In the genomic region with DNA sequence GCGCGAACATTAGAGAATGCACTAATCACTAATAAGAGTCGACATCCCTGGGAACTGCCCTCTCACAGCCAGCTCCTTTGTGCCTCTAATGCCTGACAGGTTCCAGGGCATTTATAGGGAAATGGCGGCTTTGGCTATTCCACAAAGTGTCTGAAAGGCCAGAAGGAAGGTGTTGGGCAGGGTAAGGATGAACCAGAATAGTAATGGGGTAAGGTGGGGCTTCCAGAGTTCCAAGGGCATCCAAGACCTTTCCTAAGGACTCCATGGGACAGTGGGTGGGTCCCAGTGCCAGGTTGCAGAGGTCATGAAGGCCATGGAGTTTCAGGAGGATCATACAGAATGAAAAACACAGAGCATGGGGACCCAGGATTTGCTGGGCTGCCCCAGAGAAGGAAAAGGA, we compare ENCODE assay signal across 14 mouse cellular contexts. TPM values are rescaled to one million over a fixed set of nuclear protein-coding genes. Genes with fewer than 3 reads are reported as not detected.
A peak's percentile ranks its signal among the peaks of the same experiment; 100 is the strongest.
DNase-seq lines count a peak whose midpoint lies in the region; ATAC-seq and TF ChIP-seq lines count a peak whose summit lies in the region.
"Had no signal": no experiment of that assay in that cellular context is flagged by ENCODE, and none has a peak within 500 bp of the region (broad histone marks: within the 10 kb centered on the region; RNA-seq: fewer than 3 reads in every experiment).

No protein-coding gene starts in this region.

- TF ChIP-seq EP300 in stomach, postnatal 0 days (optimal IDR thresholded peaks at IDR 0.05) = no peak

- H3K27me3 ChIP-seq in heart, embryonic 14.5 days (ENCODE audit: control insufficient read depth, insufficient read depth, low read length) = peaks cover 22% of the 10 kb centered on the region
- 0 out of 2 replicates have a peak, but pooled peaks cover 7% of the 10 kb centered on the region for H3K27me3 ChIP-seq in stomach, embryonic 14.5 days (ENCODE audit: control insufficient read depth, insufficient read depth, low read length)
- H3K27me3 ChIP-seq in stomach, postnatal 0 days (ENCODE audit: control insufficient read depth, insufficient read depth, low read length) = no peaks in the 10 kb centered on the region
- peaks cover 16% of the 10 kb centered on the region for H3K27me3 ChIP-seq in forebrain, postnatal 0 days (ENCODE audit: insufficient read depth, low read length)
- peaks cover 26% of the 10 kb centered on the region for H3K27me3 ChIP-seq in liver, embryonic 11.5 days (replicated peaks; ENCODE audit: control insufficient read depth, insufficient read depth, low read length)

- H3K4me1 ChIP-seq in heart, embryonic 14.5 days (ENCODE audit: control insufficient read depth in 2 of 2, insufficient read depth in 2 of 2, low read length in 2 of 2) = peaks cover 18 to 27% of the 10 kb centered on the region in 2 experiments
- H3K4me1 ChIP-seq in stomach, embryonic 14.5 days (ENCODE audit: control insufficient read depth, insufficient read depth, low read length) = peaks cover 15% of the 10 kb centered on the region
- H3K4me1 ChIP-seq in stomach, postnatal 0 days (replicated peaks; ENCODE audit: control insufficient read depth, insufficient read depth) = peaks cover 10% of the 10 kb centered on the region
- peaks cover 16% of the 10 kb centered on the region for H3K4me1 ChIP-seq in forebrain, postnatal 0 days (ENCODE audit: insufficient read depth)
- peaks cover 17% of the 10 kb centered on the region for H3K4me1 ChIP-seq in liver, embryonic 11.5 days (replicated peaks; ENCODE audit: control insufficient read depth, insufficient read depth, low read length)

- H3K27ac ChIP-seq in heart, embryonic 14.5 days (replicated peaks in 1 of 2; ENCODE audit: control insufficient read depth in 1 of 2, insufficient read depth in 1 of 2, low read depth in 2 of 2, low read length in 2 of 2) = no peak overlapping the region
- H3K27ac ChIP-seq in stomach, embryonic 14.5 days (ENCODE audit: low read length) = no peak overlapping the region
- no peak overlapping the region for H3K27ac ChIP-seq in stomach, postnatal 0 days (replicated peaks)
- no peak overlapping the region for H3K27ac ChIP-seq in forebrain, postnatal 0 days (ENCODE audit: low read depth, low read length)
- no peak overlapping the region for H3K27ac ChIP-seq in liver, embryonic 11.5 days (ENCODE audit: low read depth, low read length)
- H3K27ac ChIP-seq: left cerebral cortex, adult 2 months; liver, embryonic 15.5 days had no signal

- no peak for TF ChIP-seq CTCF in stomach, postnatal 0 days (IDR thresholded peaks at IDR 0.05; ENCODE audit: low read depth)
- no peak for TF ChIP-seq CTCF in forebrain, postnatal 0 days (IDR thresholded peaks at IDR 0.05; ENCODE audit: low read depth)

- H3K4me3 ChIP-seq in heart, embryonic 14.5 days (ENCODE audit: control insufficient read depth in 1 of 2, insufficient read depth in 1 of 2, low read depth in 1 of 2, low read length in 2 of 2) = no peak overlapping the region
- 0 out of 2 replicates have a peak overlapping the region, but pooled peaks have one; percentile 2 for H3K4me3 ChIP-seq in stomach, embryonic 14.5 days (ENCODE audit: low read depth, low read length)
- H3K4me3 ChIP-seq in stomach, postnatal 0 days (ENCODE audit: low read depth, low read length) = no peak overlapping the region
- 0 out of 2 replicates have a peak overlapping the region, but pooled peaks have one; percentile 2 for H3K4me3 ChIP-seq in forebrain, postnatal 0 days (ENCODE audit: low read depth, low read length)
- no peak overlapping the region for H3K4me3 ChIP-seq in liver, embryonic 11.5 days (ENCODE audit: low read depth, low read length)
- H3K4me3 ChIP-seq: liver, embryonic 15.5 days; myocyte had no signal

- ATAC-seq in heart, embryonic 14.5 days (ENCODE audit: insufficient number of reproducible peaks, insufficient read depth, low FRiP score, low read depth) = no peak
- ATAC-seq in stomach, embryonic 14.5 days (ENCODE audit: insufficient number of reproducible peaks, insufficient read depth, low FRiP score, low read depth) = no peak
- no peak for ATAC-seq in stomach, postnatal 0 days (ENCODE audit: low FRiP score, low TSS enrichment)
- ATAC-seq in forebrain, postnatal 0 days = no peak
- no peak for ATAC-seq in liver, embryonic 11.5 days (replicated peaks; ENCODE audit: low FRiP score)

- no peak overlapping the region for H3K9ac ChIP-seq in heart, embryonic 14.5 days (ENCODE audit: low read length)
- no peak overlapping the region for H3K9ac ChIP-seq in stomach, embryonic 14.5 days (replicated peaks; ENCODE audit: low read depth, low read length)
- no peak overlapping the region for H3K9ac ChIP-seq in stomach, postnatal 0 days (ENCODE audit: low read length)
- no peak overlapping the region for H3K9ac ChIP-seq in forebrain, postnatal 0 days
- no peak overlapping the region for H3K9ac ChIP-seq in liver, embryonic 11.5 days (ENCODE audit: low read depth, low read length)
- H3K9ac ChIP-seq: liver, embryonic 15.5 days had no signal

- H3K36me3 ChIP-seq in heart, embryonic 14.5 days (ENCODE audit: control insufficient read depth, insufficient read depth, low read length) = 0 out of 2 replicates have a peak, but pooled peaks cover 3% of the 10 kb centered on the region
- no peaks in the 10 kb centered on the region for H3K36me3 ChIP-seq in stomach, embryonic 14.5 days (ENCODE audit: control insufficient read depth, insufficient read depth, low read length)
- H3K36me3 ChIP-seq in stomach, postnatal 0 days (ENCODE audit: control insufficient read depth, insufficient read depth, low read length) = no peaks in the 10 kb centered on the region
- H3K36me3 ChIP-seq in forebrain, postnatal 0 days (ENCODE audit: insufficient read depth) = peaks cover 2% of the 10 kb centered on the region; the same call in 1 of the 2 replicates
- no peaks in the 10 kb centered on the region for H3K36me3 ChIP-seq in liver, embryonic 11.5 days (ENCODE audit: control insufficient read depth, insufficient read depth, low read length)

- 68% methylated on average over 4 of the region's 4 CpGs for WGBS in heart, embryonic 14.5 days
- WGBS in stomach, embryonic 14.5 days = 75% methylated on average over 4 of the region's 4 CpGs
- 82% methylated on average over 4 of the region's 4 CpGs for WGBS in stomach, postnatal 0 days
- WGBS in forebrain, postnatal 0 days = 55% methylated on average over 4 of the region's 4 CpGs
- 72% methylated on average over 4 of the region's 4 CpGs for WGBS in liver, embryonic 11.5 days

- no peaks in the 10 kb centered on the region for H3K9me3 ChIP-seq in heart, embryonic 14.5 days (ENCODE audit: control insufficient read depth, low read length)
- H3K9me3 ChIP-seq in stomach, embryonic 14.5 days (ENCODE audit: control insufficient read depth, low read depth, low read length) = no peaks in the 10 kb centered on the region
- H3K9me3 ChIP-seq in stomach, postnatal 0 days (ENCODE audit: control insufficient read depth, low read length) = no peaks in the 10 kb centered on the region
- no peaks in the 10 kb centered on the region for H3K9me3 ChIP-seq in forebrain, postnatal 0 days (ENCODE audit: low read length)
- no peaks in the 10 kb centered on the region for H3K9me3 ChIP-seq in liver, embryonic 11.5 days (ENCODE audit: control insufficient read depth, low read length)
- H3K9me3 ChIP-seq: liver, embryonic 15.5 days had no signal

- H3K4me2 ChIP-seq in heart, embryonic 14.5 days (ENCODE audit: low read length) = peak overlapping the region; percentile 58; the same call in 1 of the 2 replicates
- no peak overlapping the region for H3K4me2 ChIP-seq in stomach, embryonic 14.5 days (replicated peaks; ENCODE audit: low read depth, low read length)
- H3K4me2 ChIP-seq in stomach, postnatal 0 days (replicated peaks; ENCODE audit: low read depth) = no peak overlapping the region
- H3K4me2 ChIP-seq in forebrain, postnatal 0 days (ENCODE audit: low read depth) = no peak overlapping the region
- no peak overlapping the region for H3K4me2 ChIP-seq in liver, embryonic 11.5 days

- DNase-seq in heart, adult 8-10 months (ENCODE audit: low spot score) = no peak
- no peak for DNase-seq in stomach, postnatal 0 days (ENCODE audit: low spot score)
- no peak for DNase-seq in forebrain, postnatal 0 days
- no peak for DNase-seq in liver, embryonic 11.5 days (ENCODE audit: low spot score)
- no peak for DNase-seq in T-cell, adult 2 months (ENCODE audit: low spot score)
- DNase-seq: cerebellum, adult 11 months; gastrocnemius, postnatal 14 days; kidney, adult 11 months had no signal

RNA-seq across cellular contexts. Expression of gene Tnfrsf18, which starts 8.3 kb away (rescaled TPM):
- polyA plus RNA-seq in heart, embryonic 14.5 days (2014; fragmentation: Nextera tagmentation; extraction: Ambion mirVana) = 2.2 and 2.3 TPM in 2 replicates
- under 1 TPM in 2 of 4 experiments, not detected in 2; 0.25 to 0.75 TPM for total RNA-seq in heart, adult 8-10 months (2022)
- polyA plus RNA-seq in stomach, embryonic 14.5 days (2014; fragmentation: Nextera tagmentation; extraction: Ambion mirVana) = 2.7 and 3.2 TPM in 2 replicates
- 2.2 and 3.3 TPM in 2 replicates for polyA plus RNA-seq in stomach, postnatal 0 days (2015; fragmentation: Nextera tagmentation; extraction: Ambion mirVana)
- total RNA-seq in forebrain, postnatal 0 days (2014; rRNA removed) = 1.5 TPM in 1 of 2 replicates, not detected in the other
- 0.67 and 1.2 TPM in 2 replicates for polyA plus RNA-seq in forebrain, postnatal 0 days (2015; fragmentation: Nextera tagmentation; extraction: Ambion mirVana)
- 0.92 and 1.0 TPM in 2 replicates for polyA plus RNA-seq in liver, embryonic 11.5 days (2014; fragmentation: Nextera tagmentation; extraction: Ambion mirVana)
- total RNA-seq: gastrocnemius, postnatal 14 days; left cerebral cortex, adult 2 months had no signal

RNA-seq across cellular contexts. Expression of gene Tnfrsf4, which starts 20.7 kb away (rescaled TPM):
- 0.51 and 0.57 TPM in 2 replicates for polyA plus RNA-seq in heart, embryonic 14.5 days (2014; fragmentation: Nextera tagmentation; extraction: Ambion mirVana)
- not detected for total RNA-seq in heart, adult 8-10 months (2022)
- polyA plus RNA-seq in stomach, embryonic 14.5 days (2014; fragmentation: Nextera tagmentation; extraction: Ambion mirVana) = 0.34 and 0.41 TPM in 2 replicates
- 0.21 and 0.48 TPM in 2 replicates for polyA plus RNA-seq in stomach, postnatal 0 days (2015; fragmentation: Nextera tagmentation; extraction: Ambion mirVana)
- 0.48 and 1.3 TPM in 2 replicates for total RNA-seq in forebrain, postnatal 0 days (2014; rRNA removed)
- polyA plus RNA-seq in forebrain, postnatal 0 days (2015; fragmentation: Nextera tagmentation; extraction: Ambion mirVana) = 0.40 and 0.49 TPM in 2 replicates
- polyA plus RNA-seq in liver, embryonic 11.5 days (2014; fragmentation: Nextera tagmentation; extraction: Ambion mirVana) = 0.85 TPM in 1 of 2 replicates, not detected in the other

RNA-seq across cellular contexts. Expression of gene Ttll10, which starts 24.9 kb away (rescaled TPM):
- polyA plus RNA-seq in heart, embryonic 14.5 days (2014; fragmentation: Nextera tagmentation; extraction: Ambion mirVana) = 0.11 and 0.26 TPM in 2 replicates
- total RNA-seq in heart, adult 8-10 months (2022) = under 1 TPM in 1 of 4 experiments, not detected in 3; 0.28 TPM
- polyA plus RNA-seq in stomach, embryonic 14.5 days (2014; fragmentation: Nextera tagmentation; extraction: Ambion mirVana) = 6.0 and 6.2 TPM in 2 replicates
- 2.7 TPM in 2 replicates for polyA plus RNA-seq in stomach, postnatal 0 days (2015; fragmentation: Nextera tagmentation; extraction: Ambion mirVana)
- total RNA-seq in forebrain, postnatal 0 days (2014; rRNA removed) = not detected in 2 replicates
- 0.06 TPM in 1 of 2 replicates, not detected in the other for polyA plus RNA-seq in forebrain, postnatal 0 days (2015; fragmentation: Nextera tagmentation; extraction: Ambion mirVana)
- polyA plus RNA-seq in liver, embryonic 11.5 days (2014; fragmentation: Nextera tagmentation; extraction: Ambion mirVana) = 0.12 and 0.56 TPM in 2 replicates
- total RNA-seq: gastrocnemius, postnatal 14 days had no signal
- polyA plus RNA-seq: heart, postnatal 0 days; myocyte had no signal

RNA-seq across cellular contexts. Expression of gene Sdf4, which starts 41.6 kb away (rescaled TPM):
- 133 and 137 TPM in 2 replicates for polyA plus RNA-seq in heart, embryonic 14.5 days (2014; fragmentation: Nextera tagmentation; extraction: Ambion mirVana)
- 100 to 1,000 TPM in 1 of 4 experiments, 10 to 100 TPM in 3; 72.8 to 103 (median 87.1) TPM for total RNA-seq in heart, adult 8-10 months (2022)
- polyA plus RNA-seq in stomach, embryonic 14.5 days (2014; fragmentation: Nextera tagmentation; extraction: Ambion mirVana) = 163 and 171 TPM in 2 replicates
- 129 and 137 TPM in 2 replicates for polyA plus RNA-seq in stomach, postnatal 0 days (2015; fragmentation: Nextera tagmentation; extraction: Ambion mirVana)
- 123 and 126 TPM in 2 replicates for total RNA-seq in forebrain, postnatal 0 days (2014; rRNA removed)
- 115 and 117 TPM in 2 replicates for polyA plus RNA-seq in forebrain, postnatal 0 days (2015; fragmentation: Nextera tagmentation; extraction: Ambion mirVana)
- polyA plus RNA-seq in liver, embryonic 11.5 days (2014; fragmentation: Nextera tagmentation; extraction: Ambion mirVana) = 130 TPM in 2 replicates

RNA-seq across cellular contexts. Expression of gene B3galt6, which starts 41.9 kb away (rescaled TPM):
- 8.9 and 11.5 TPM in 2 replicates for polyA plus RNA-seq in heart, embryonic 14.5 days (2014; fragmentation: Nextera tagmentation; extraction: Ambion mirVana)
- total RNA-seq in heart, adult 8-10 months (2022) = 1 to 10 TPM; 2.6 to 3.2 (median 2.8) TPM
- polyA plus RNA-seq in stomach, embryonic 14.5 days (2014; fragmentation: Nextera tagmentation; extraction: Ambion mirVana) = 18.6 and 18.9 TPM in 2 replicates
- 9.0 and 9.4 TPM in 2 replicates for polyA plus RNA-seq in stomach, postnatal 0 days (2015; fragmentation: Nextera tagmentation; extraction: Ambion mirVana)
- 39.5 and 43.9 TPM in 2 replicates for total RNA-seq in forebrain, postnatal 0 days (2014; rRNA removed)
- 19.4 and 28.6 TPM in 2 replicates for polyA plus RNA-seq in forebrain, postnatal 0 days (2015; fragmentation: Nextera tagmentation; extraction: Ambion mirVana)
- 12.1 and 13.0 TPM in 2 replicates for polyA plus RNA-seq in liver, embryonic 11.5 days (2014; fragmentation: Nextera tagmentation; extraction: Ambion mirVana)

Comparison
In these comparisons a context has a peak if more than half of its experiments do, and no peak if none do; other contexts are left out.
1. H3K4me3 ChIP-seq: peak in stomach, embryonic 14.5 days (single experiment) and forebrain, postnatal 0 days (single experiment); none in heart, embryonic 14.5 days (0 of 2), stomach, postnatal 0 days (single experiment) and liver, embryonic 11.5 days (single experiment).